Mouse (Mus musculus) naive thymus-derived CD4-positive, alpha-beta T cell, adult 5 months (primary cell): Measurements from ENCODE around the gene Gm13023. TPM values are rescaled to one million over a fixed set of nuclear protein-coding genes. Genes with fewer than 3 reads are reported as not detected.

Experiments
- polyA plus RNA-seq: library from polyadenylated mRNA; unstranded; fragments of 100-300 nt; shearing (Covaris generic); gene quantifications from one replicate; pipeline ENCODE4 v1.2.1, GENCODE M21; 2017

Gene Gm13023
- not detected for polyA plus RNA-seq

DNA sequence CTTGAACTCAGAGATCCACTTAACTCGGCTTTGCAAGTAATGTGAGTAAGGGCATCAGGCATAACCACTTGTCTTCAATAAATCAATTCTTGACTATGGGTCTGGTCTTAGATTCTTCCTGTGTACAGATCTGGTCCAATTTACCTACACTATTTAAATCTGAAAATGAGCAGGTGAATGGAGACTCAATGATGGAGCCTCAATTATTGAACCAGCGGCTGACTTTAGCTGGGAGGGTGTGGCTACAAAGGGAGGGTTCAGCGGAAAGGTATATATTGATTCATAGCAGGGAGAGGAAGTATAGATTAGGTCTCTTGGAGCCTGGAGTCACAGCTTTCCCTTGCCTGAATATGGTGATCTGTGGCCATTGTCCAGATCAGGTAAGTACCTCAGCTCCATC, at the start of gene Gm13023:
Gene Gm13023, plus strand, starts transcription at position 301 of the 400 bp plus-strand sequence.

GRCm38 (mm10) chr4:143815993-143816392, 26.8 kb downstream of the Gm13023 start, which contains the start of gene Gm13084:
Gm13084 (minus strand) TSS chr4:143816093.

Other genes with a start within 250 kb of the Gm13023 start
- gene BC080695, start 237.7 kb upstream of the Gm13023 start, polyA plus RNA-seq, result 0.24 TPM
- gene Gm13057, start 237.6 kb upstream of the Gm13023 start, polyA plus RNA-seq, result not detected
- gene Gm13083, start 174.3 kb upstream of the Gm13023 start, polyA plus RNA-seq, result not detected
- gene Gm13088, start 132.1 kb upstream of the Gm13023 start, polyA plus RNA-seq, result not detected
- gene Gm13089, start 86.6 kb upstream of the Gm13023 start, polyA plus RNA-seq, result not detected
- gene Gm13078, start 69.9 kb upstream of the Gm13023 start, polyA plus RNA-seq, result not detected
- gene Gm13084, start 26.7 kb downstream of the Gm13023 start, polyA plus RNA-seq, result not detected
- gene Gm13103, start 57.1 kb downstream of the Gm13023 start, polyA plus RNA-seq, result not detected
- gene Pramef6, start 111.0 kb downstream of the Gm13023 start, polyA plus RNA-seq, result not detected
- not detected for gene Pramef25, start 161.7 kb downstream of the Gm13023 start, polyA plus RNA-seq
- gene Gm13101, start 177.6 kb downstream of the Gm13023 start, polyA plus RNA-seq, result not detected
- not detected for gene Pramef17, start 205.0 kb downstream of the Gm13023 start, polyA plus RNA-seq